Mouse (Mus musculus): ENCODE results near the gene Slc29a4.

Gene Slc29a4

GRCm38 (mm10) chr5:142694627-142695340, 2.5 kb downstream of the Slc29a4 start:
- DNase-seq (ENCODE audit: extremely low read depth, insufficient read length, low spot score): no peak

- no peak for DNase-seq (ENCODE audit: extremely low read depth, insufficient read length, low spot score)
Measured at GRCm38 (mm10) chr5:142696258-142696657, 3.9 kb downstream of the Slc29a4 start.

- DNase-seq (ENCODE audit: extremely low read depth, insufficient read length, low spot score): no peak
Measured at GRCm38 (mm10) chr5:142696865-142697264, 4.6 kb downstream of the Slc29a4 start.

- DNase-seq (ENCODE audit: extremely low read depth, insufficient read length, low spot score): no peak
Measured at GRCm38 (mm10) chr5:142697742-142698141, 5.4 kb downstream of the Slc29a4 start.

- DNase-seq (ENCODE audit: extremely low read depth, insufficient read length, low spot score): no peak
Measured at GRCm38 (mm10) chr5:142700842-142701589, 8.7 kb downstream of the Slc29a4 start.

GRCm38 (mm10) chr5:142701651-142702510, 9.6 kb downstream of the Slc29a4 start:
- no peak for DNase-seq (ENCODE audit: extremely low read depth, insufficient read length, low spot score)

GRCm38 (mm10) chr5:142702511-142703138, 10.3 kb downstream of the Slc29a4 start:
- no peak for DNase-seq (ENCODE audit: extremely low read depth, insufficient read length, low spot score)

GRCm38 (mm10) chr5:142703569-142703968, 11.3 kb downstream of the Slc29a4 start:
- no peak for DNase-seq (ENCODE audit: extremely low read depth, insufficient read length, low spot score)

GRCm38 (mm10) chr5:142707709-142708108, 15.4 kb downstream of the Slc29a4 start:
- DNase-seq (ENCODE audit: extremely low read depth, insufficient read length, low spot score): no peak

- no peak for DNase-seq (ENCODE audit: extremely low read depth, insufficient read length, low spot score)
Measured at GRCm38 (mm10) chr5:142709436-142709835, 17.1 kb downstream of the Slc29a4 start.

- no peak for DNase-seq (ENCODE audit: extremely low read depth, insufficient read length, low spot score)
Measured at GRCm38 (mm10) chr5:142712373-142712772, 20.1 kb downstream of the Slc29a4 start.

GRCm38 (mm10) chr5:142713966-142714365, 21.7 kb downstream of the Slc29a4 start:
- DNase-seq (ENCODE audit: extremely low read depth, insufficient read length, low spot score): peak; percentile 53

GRCm38 (mm10) chr5:142715059-142715458, 22.7 kb downstream of the Slc29a4 start:
- no peak for DNase-seq (ENCODE audit: extremely low read depth, insufficient read length, low spot score)

GRCm38 (mm10) chr5:142716056-142716455, 23.7 kb downstream of the Slc29a4 start:
- DNase-seq (ENCODE audit: extremely low read depth, insufficient read length, low spot score): no peak

GRCm38 (mm10) chr5:142718037-142718436, 25.7 kb downstream of the Slc29a4 start:
- DNase-seq (ENCODE audit: extremely low read depth, insufficient read length, low spot score): peak; percentile 45

GRCm38 (mm10) chr5:142718486-142718885, 26.2 kb downstream of the Slc29a4 start:
- no peak for DNase-seq (ENCODE audit: extremely low read depth, insufficient read length, low spot score)

- no peak for DNase-seq (ENCODE audit: extremely low read depth, insufficient read length, low spot score)
Measured at GRCm38 (mm10) chr5:142719897-142720296, 27.6 kb downstream of the Slc29a4 start.

- peak; percentile 56 for DNase-seq (ENCODE audit: extremely low read depth, insufficient read length, low spot score)
Measured at GRCm38 (mm10) chr5:142723520-142724133, 31.3 kb downstream of the Slc29a4 start.

- DNase-seq (ENCODE audit: extremely low read depth, insufficient read length, low spot score): no peak
Measured at GRCm38 (mm10) chr5:142724265-142724664, 32.0 kb downstream of the Slc29a4 start.

GRCm38 (mm10) chr5:142726748-142727147, 34.4 kb downstream of the Slc29a4 start:
- no peak for DNase-seq (ENCODE audit: extremely low read depth, insufficient read length, low spot score)

Measured in 3134 (cell line).